Mouse (Mus musculus) megakaryocyte, adult 5-6 weeks (primary cell): ENCODE data around the gene Olfr1061. TPM values are rescaled to one million over a fixed set of nuclear protein-coding genes. Genes with fewer than 3 reads are reported as not detected.
"Not testable (repeated sequence)": the region's sequence is repeated elsewhere in the genome, so short reads cannot be mapped to it uniquely, and the experiment has no call there.

Experiments
- ATAC-seq: 2 replicates; pipeline ENCODE4 v1.8.0; 2016; ENCODE audit warnings: mild to moderate bottlenecking, inconsistent platforms; ENCODE audit not compliant: poor library complexity, severe bottlenecking
- total RNA-seq, 2 experiments: library from RNA; stranded (forward) in 1 of 2; stranded (reverse) in 1 of 2; fragments of 153-499, 151-499 nt in 1 of 2; fragments of 221-1000, 200-1000 nt in 1 of 2; gene quantifications; 2 replicates each; pipeline versions ENCODE4 v1.2.3 to v1.2.4; 2015 to 2017

Gene Olfr1061
- not detected in 2 replicates for total RNA-seq (2015)
- total RNA-seq (2017): not detected in 2 replicates

GRCm38 (mm10) chr2:86413950-86414349 lies at the start of gene Olfr1061:
Olfr1061 (minus strand) TSS chr2:86414050.
- ATAC-seq: no peak

GRCm38 (mm10) chr2:86460434-86460833 lies 46.6 kb upstream of the Olfr1061 start:
- ATAC-seq: no peak

GRCm38 (mm10) chr2:86456169-86456568 lies 42.3 kb upstream of the Olfr1061 start, which contains the start of gene Olfr1066:
Olfr1066 (minus strand) TSS chr2:86456269.
- no peak for ATAC-seq

DNA sequence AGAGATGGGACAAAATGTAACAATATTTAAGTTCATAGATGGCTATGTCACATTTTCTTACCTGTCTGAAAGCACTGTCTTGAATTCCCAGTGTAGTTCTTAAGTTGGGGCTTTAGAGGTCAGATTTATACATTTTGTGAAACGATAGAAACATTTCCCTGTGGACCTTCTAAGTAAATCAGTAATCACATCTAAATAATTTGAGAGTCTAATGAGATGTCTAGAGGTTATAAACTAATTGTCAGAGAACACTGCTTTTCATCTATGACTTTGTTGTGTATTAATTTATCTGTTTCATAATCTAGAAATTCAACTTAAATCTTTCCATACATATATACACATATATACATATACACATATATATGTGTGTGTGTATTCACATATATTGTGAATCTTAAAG lies 36.6 kb upstream of the Olfr1061 start, which contains the start of gene Olfr1065:
Olfr1065 (minus strand) TSS at position 101 of the 400 bp plus-strand sequence.
- ATAC-seq: not testable (repeated sequence)

DNA sequence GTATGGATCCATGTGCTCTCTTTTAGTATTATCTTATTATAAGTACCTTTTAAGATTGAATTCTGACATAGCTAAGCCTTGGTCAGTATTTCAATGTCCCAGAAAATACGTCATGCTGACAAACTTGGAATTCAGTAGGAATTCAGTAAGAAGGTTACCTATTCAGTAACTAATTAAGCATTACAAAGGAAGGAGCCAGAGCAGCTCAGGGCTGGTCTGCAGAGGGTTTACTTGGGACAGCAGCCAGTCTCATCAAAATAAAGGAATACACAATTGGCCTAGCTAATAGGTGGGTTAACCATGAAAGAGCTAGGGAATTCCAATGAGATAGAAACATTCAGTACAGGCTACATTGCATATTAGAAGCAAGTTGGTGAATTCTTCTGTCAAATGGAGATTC lies 28.3 kb upstream of the Olfr1061 start:
- not testable (repeated sequence) for ATAC-seq

DNA sequence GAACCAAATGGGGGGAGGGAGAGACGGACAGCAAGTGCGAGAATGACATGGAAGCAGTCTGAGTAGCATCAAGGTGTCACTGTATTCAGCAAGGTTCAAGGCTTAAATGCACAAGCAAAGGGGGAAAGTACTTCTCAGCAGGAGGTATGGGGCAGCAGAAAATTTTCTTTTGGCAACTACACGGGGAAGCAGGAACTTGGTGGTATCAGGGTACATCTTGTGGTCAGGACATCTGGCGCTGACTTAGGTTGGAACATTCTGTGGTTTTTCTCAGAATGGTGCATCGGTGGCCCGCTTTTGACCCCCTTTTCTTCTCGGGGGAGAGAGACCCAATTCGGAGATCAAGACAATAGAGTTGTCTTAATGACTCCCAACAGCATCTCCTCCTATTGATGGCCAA lies 14.7 kb upstream of the Olfr1061 start:
- not testable (repeated sequence) for ATAC-seq

GRCm38 (mm10) chr2:86426649-86427048 lies 12.8 kb upstream of the Olfr1061 start, which contains the start of gene Olfr1062:
Olfr1062 (minus strand) TSS chr2:86426749.
- not testable (repeated sequence) for ATAC-seq

- no peak for ATAC-seq
Measured at GRCm38 (mm10) chr2:86395114-86395513, 18.7 kb downstream of the Olfr1061 start.

- ATAC-seq: not testable (repeated sequence)
Measured at GRCm38 (mm10) chr2:86388461-86388860, 25.4 kb downstream of the Olfr1061 start, which contains the start of gene Olfr1058. Olfr1058 (minus strand) TSS chr2:86388561.

DNA sequence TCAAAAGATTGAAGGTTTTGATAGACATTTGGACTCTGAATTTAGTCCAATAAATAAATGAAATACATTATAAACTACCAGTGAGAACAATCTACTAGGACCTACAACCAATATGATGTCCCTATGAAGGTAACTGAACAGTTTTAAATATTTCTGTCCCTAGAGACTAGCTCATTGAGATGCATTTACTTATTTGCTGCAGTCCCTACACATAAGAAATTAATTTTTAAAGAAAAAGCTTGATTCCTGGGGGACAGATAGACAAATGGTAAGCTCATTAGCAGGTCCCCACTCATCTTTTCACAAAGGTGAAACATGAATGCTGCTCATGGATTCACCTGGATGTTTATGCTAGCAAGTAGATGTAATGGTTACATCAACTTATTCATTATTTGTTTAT lies 35.6 kb downstream of the Olfr1061 start, which contains the start of gene Olfr1057:
Olfr1057 (minus strand) TSS at position 101 of the 400 bp plus-strand sequence.
- no peak for ATAC-seq

DNA sequence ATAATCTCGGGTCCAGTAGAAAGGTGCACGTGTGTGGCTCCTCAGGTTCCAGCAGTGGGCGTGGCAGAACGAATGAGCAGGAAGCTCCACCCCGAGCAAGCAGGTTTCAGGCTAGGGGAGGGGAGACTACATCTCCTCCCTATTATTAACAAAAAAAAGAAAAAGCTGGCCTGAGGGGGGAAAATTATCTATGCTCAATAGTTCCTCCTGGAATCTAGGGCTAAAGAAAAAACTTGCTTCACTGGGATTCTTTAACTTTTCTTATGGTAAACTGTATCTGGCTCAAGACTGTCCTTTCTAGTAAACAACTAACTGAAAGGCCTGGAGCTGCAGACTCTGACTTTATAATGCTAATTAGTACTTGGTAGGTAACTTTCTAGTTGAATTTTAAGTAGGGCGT lies 47.5 kb downstream of the Olfr1061 start:
- ATAC-seq: not testable (repeated sequence)

Other genes starting within 250 kb of the Olfr1061 start
- gene Olfr1043, start 246.5 kb downstream of the Olfr1061 start, total RNA-seq (2015): not detected in 2 replicates
- not detected in 2 replicates for gene Olfr1043, start 246.5 kb downstream of the Olfr1061 start, total RNA-seq (2017)
- gene Olfr1044, start 236.2 kb downstream of the Olfr1061 start, total RNA-seq (2015): not detected in 2 replicates
- gene Olfr1044, start 236.2 kb downstream of the Olfr1061 start, total RNA-seq (2017): not detected in 2 replicates
- gene Olfr52, start 228.4 kb downstream of the Olfr1061 start, total RNA-seq (2015): not detected in 2 replicates
- gene Olfr52, start 228.4 kb downstream of the Olfr1061 start, total RNA-seq (2017): not detected in 2 replicates
- gene Olfr1045, start 211.0 kb downstream of the Olfr1061 start, total RNA-seq (2015): not detected in 2 replicates
- not detected in 2 replicates for gene Olfr1045, start 211.0 kb downstream of the Olfr1061 start, total RNA-seq (2017)
- not detected in 2 replicates for gene Olfr1046, start 194.7 kb downstream of the Olfr1061 start, total RNA-seq (2015)
- gene Olfr1046, start 194.7 kb downstream of the Olfr1061 start, total RNA-seq (2017): not detected in 2 replicates
- gene Olfr1047, start 182.6 kb downstream of the Olfr1061 start, total RNA-seq (2015): not detected in 2 replicates
- not detected in 2 replicates for gene Olfr1047, start 182.6 kb downstream of the Olfr1061 start, total RNA-seq (2017)
- not detected in 2 replicates for gene Olfr1048, start 173.8 kb downstream of the Olfr1061 start, total RNA-seq (2015)
- gene Olfr1048, start 173.8 kb downstream of the Olfr1061 start, total RNA-seq (2017): not detected in 2 replicates
- gene Olfr1049, start 155.7 kb downstream of the Olfr1061 start, total RNA-seq (2015): not detected in 2 replicates
- gene Olfr1049, start 155.7 kb downstream of the Olfr1061 start, total RNA-seq (2017): 0.37 TPM in 1 of 2 replicates, not detected in the other
- gene Olfr1051, start 135.0 kb downstream of the Olfr1061 start, total RNA-seq (2015): not detected in 2 replicates
- not detected in 2 replicates for gene Olfr1051, start 135.0 kb downstream of the Olfr1061 start, total RNA-seq (2017)
- gene Olfr1052, start 121.6 kb downstream of the Olfr1061 start, total RNA-seq (2015): not detected in 2 replicates
- not detected in 2 replicates for gene Olfr1052, start 121.6 kb downstream of the Olfr1061 start, total RNA-seq (2017)
- gene Olfr1053, start 98.8 kb downstream of the Olfr1061 start, total RNA-seq (2015): not detected in 2 replicates
- gene Olfr1053, start 98.8 kb downstream of the Olfr1061 start, total RNA-seq (2017): not detected in 2 replicates
- gene Olfr1054, start 78.6 kb downstream of the Olfr1061 start, total RNA-seq (2015): not detected in 2 replicates
- gene Olfr1054, start 78.6 kb downstream of the Olfr1061 start, total RNA-seq (2017): not detected in 2 replicates
- gene Olfr1055, start 63.8 kb downstream of the Olfr1061 start, total RNA-seq (2015): not detected in 2 replicates
- not detected in 2 replicates for gene Olfr1055, start 63.8 kb downstream of the Olfr1061 start, total RNA-seq (2017)
- gene Olfr1056, start 51.6 kb downstream of the Olfr1061 start, total RNA-seq (2015): not detected in 2 replicates
- not detected in 2 replicates for gene Olfr1056, start 51.6 kb downstream of the Olfr1061 start, total RNA-seq (2017)
- not detected in 2 replicates for gene Olfr1057, start 35.7 kb downstream of the Olfr1061 start, total RNA-seq (2015)
- not detected in 2 replicates for gene Olfr1057, start 35.7 kb downstream of the Olfr1061 start, total RNA-seq (2017)
- not detected in 2 replicates for gene Olfr1058, start 25.5 kb downstream of the Olfr1061 start, total RNA-seq (2015)
- not detected in 2 replicates for gene Olfr1058, start 25.5 kb downstream of the Olfr1061 start, total RNA-seq (2017)
- not detected in 2 replicates for gene Olfr1062, start 12.7 kb upstream of the Olfr1061 start, total RNA-seq (2015)
- not detected in 2 replicates for gene Olfr1062, start 12.7 kb upstream of the Olfr1061 start, total RNA-seq (2017)
- not detected in 2 replicates for gene Olfr1065, start 36.5 kb upstream of the Olfr1061 start, total RNA-seq (2015)
- not detected in 2 replicates for gene Olfr1065, start 36.5 kb upstream of the Olfr1061 start, total RNA-seq (2017)
- not detected in 2 replicates for gene Olfr1066, start 42.2 kb upstream of the Olfr1061 start, total RNA-seq (2015)
- not detected in 2 replicates for gene Olfr1066, start 42.2 kb upstream of the Olfr1061 start, total RNA-seq (2017)
- gene Olfr228, start 73.3 kb upstream of the Olfr1061 start, total RNA-seq (2015): not detected in 2 replicates
- gene Olfr228, start 73.3 kb upstream of the Olfr1061 start, total RNA-seq (2017): not detected in 2 replicates
- not detected in 2 replicates for gene Olfr1076, start 94.4 kb upstream of the Olfr1061 start, total RNA-seq (2015)
- gene Olfr1076, start 94.4 kb upstream of the Olfr1061 start, total RNA-seq (2017): not detected in 2 replicates
- gene Olfr1079, start 128.4 kb upstream of the Olfr1061 start, total RNA-seq (2015): not detected in 2 replicates
- not detected in 2 replicates for gene Olfr1079, start 128.4 kb upstream of the Olfr1061 start, total RNA-seq (2017)
- not detected in 2 replicates for gene Olfr1080, start 144.2 kb upstream of the Olfr1061 start, total RNA-seq (2015)
- gene Olfr1080, start 144.2 kb upstream of the Olfr1061 start, total RNA-seq (2017): not detected in 2 replicates
- gene Olfr1082, start 184.9 kb upstream of the Olfr1061 start, total RNA-seq (2015): not detected in 2 replicates
- gene Olfr1082, start 184.9 kb upstream of the Olfr1061 start, total RNA-seq (2017): not detected in 2 replicates
- gene Olfr1084, start 225.7 kb upstream of the Olfr1061 start, total RNA-seq (2015): not detected in 2 replicates
- not detected in 2 replicates for gene Olfr1084, start 225.7 kb upstream of the Olfr1061 start, total RNA-seq (2017)
- gene Olfr1085, start 248.0 kb upstream of the Olfr1061 start, total RNA-seq (2015): not detected in 2 replicates
- not detected in 2 replicates for gene Olfr1085, start 248.0 kb upstream of the Olfr1061 start, total RNA-seq (2017)